Mouse (Mus musculus): ENCODE data around the gene Dlk2.

Dlk2 gene

DNA sequence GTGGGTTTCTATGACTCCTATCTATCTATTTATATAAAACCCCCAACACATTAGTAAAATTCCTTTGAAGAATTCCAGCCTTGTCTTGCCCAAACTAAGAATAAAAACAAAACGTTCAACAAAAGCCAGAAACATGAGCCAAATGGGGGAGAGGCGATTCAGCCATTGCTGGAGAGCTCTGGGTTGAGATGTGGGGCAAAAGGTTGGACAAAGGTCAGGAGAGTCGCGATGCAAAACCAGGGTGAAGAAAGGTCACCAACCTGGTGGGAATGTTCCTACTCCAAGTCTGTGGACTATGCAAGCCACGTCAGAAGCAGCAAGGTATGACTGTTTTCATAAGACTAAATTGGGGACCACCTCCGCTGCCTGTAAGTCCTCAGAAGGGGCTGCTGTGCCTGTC lies 23.3 kb downstream of the Dlk2 start:
- DNase-seq (ENCODE audit: low read depth, low spot score) = no peak

- DNase-seq (ENCODE audit: low read depth, low spot score) = no peak
These were observed 25.0 kb downstream of the Dlk2 start for GRCm38 (mm10) chr17:46322046-46322823.

DNA sequence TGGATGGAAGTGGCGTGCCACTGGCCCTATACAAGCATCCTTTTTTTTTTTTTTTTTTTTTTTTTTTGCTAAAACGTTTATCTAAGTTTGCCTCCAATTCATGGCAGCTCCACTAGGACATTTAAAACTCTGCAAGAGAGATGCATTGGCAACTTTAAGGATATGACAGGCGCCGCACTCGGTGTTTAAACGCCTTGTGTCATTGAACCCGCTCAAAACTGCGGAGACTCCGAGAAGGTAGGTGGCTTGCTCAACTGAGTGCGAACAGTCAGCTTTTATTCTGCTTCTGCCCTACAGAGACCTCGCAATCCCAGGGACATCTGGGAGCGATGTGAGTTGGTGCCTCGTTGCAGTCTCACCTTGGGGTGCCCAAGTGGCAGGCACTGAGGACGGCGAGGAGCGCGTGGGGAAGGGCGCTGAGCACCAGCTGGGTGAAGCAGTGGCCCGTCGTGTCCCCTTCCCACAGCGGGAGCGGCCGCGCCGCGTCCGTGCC lies 30.2 kb downstream of the Dlk2 start:
- DNase-seq (ENCODE audit: low read depth, low spot score) = no peak

DNA sequence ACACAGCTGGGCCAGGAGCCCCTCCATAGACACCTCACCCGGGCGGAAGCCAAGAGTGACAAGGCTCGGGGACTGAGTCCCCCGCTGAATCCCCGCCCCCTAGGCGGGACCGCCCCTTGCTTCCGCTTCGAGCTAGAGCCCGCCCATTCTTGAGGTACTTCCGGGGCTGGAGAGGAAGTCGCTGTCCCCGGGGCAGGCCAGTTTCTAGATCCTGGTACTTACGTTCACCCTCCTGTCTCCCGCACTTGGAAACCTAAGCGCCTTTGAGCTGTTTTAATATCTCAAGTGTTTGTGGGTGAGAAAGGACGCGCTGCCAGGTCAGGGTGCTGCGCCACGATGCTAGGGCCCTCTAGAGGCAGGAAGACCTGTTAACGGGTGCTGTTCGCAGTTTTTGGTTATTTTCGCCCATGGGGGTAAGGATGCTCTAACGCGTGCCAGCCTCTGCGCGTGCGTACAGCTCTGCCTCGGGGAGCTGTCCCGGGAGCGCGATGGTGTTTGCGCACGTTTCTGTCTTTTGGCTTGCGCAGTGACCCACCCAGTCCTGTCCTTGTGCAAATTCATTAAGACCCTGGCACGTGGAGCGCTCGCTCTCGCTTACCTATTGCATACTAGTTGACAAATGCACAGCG lies 30.8 kb downstream of the Dlk2 start, which contains the start of gene Abcc10:
Gene Abcc10, minus strand, starts transcription at position 447 of the 629 bp plus-strand sequence.
- peak; percentile 92 for DNase-seq (ENCODE audit: low read depth, low spot score)

GRCm38 (mm10) chr17:46328723-46329122 lies 31.5 kb downstream of the Dlk2 start:
- DNase-seq (ENCODE audit: low read depth, low spot score) = no peak

DNA sequence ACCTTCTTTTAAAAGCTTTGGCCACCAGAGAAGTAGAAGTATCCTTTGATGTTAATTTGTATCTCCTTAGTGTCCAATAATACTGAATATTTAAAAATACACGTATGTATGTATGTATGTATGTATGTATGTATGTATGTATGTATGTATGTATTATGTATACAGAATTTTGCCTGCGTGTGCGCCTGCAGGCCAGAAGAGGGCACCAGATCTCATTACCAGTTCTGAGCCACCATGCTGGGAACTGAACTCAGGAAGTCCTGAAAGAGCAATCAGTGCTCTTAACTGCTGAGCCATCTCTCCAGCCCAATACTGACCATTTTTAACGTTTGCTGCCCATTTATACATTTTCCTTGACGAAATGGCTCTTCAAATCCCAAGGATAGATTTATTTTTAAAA lies 39.3 kb downstream of the Dlk2 start:
- DNase-seq (ENCODE audit: low read depth, low spot score) = no peak

DNA sequence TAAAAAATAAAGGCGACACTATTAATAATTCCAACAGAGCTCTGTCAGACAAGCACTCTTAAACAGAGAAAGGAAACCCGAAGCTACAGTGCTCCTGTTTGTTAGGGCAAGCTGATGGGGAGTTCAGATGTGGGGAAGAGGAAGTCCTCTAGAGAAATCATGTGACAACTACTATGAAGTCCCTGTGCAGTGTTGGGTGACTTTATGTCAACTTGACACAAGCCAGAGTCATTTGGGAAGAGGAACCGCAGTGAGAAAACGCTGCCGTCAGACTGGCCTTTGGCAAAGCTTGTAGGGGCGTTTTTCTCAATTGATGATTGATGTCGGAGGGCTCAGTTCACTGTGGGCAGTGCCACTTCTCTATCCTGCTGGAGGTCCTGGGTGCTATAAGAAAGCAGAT lies 44.0 kb downstream of the Dlk2 start:
- no peak for DNase-seq (ENCODE audit: low read depth, low spot score)

DNA sequence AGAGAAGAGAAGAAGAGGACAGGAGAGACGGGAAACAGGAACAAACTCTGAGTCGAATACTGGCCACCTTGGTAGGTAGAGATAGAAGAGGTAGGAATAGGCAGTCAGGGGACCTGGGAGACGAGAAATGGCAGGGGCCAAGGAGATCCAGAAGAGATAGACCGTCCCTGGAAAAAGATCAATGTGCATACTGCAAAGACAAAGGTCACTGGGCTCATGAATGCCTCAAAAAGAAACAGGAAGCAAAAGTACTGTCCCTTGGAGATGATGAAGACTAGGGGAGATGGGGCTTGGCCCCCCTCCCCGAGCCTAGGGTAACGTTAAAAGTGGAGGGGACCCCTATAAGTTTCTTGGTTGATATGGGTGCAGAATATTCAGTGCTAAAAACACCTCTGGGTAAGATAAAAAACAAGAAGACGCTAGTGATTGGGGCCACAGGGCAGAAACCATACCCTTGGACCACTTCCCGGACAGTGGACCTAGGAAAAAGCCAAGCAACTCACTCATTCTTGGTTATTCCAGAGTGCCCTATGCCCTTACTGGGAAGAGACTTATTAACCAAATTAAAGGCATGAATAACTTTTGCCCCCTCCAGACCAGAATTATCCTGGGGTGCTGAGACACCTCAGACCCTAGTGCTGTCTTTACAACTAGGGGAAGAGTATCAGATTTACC lies 53.9 kb downstream of the Dlk2 start:
- DNase-seq (ENCODE audit: low read depth, low spot score) = no peak
